Mouse (Mus musculus) kidney, postnatal 0 days (tissue): Measurements from ENCODE around the gene Atrn. TPM values are rescaled to one million over a fixed set of nuclear protein-coding genes. Genes with fewer than 3 reads are reported as not detected.

Experiments used
- ATAC-seq: fragments of 200-750 bp; cut with Nextera tagmentation; replicated peaks from 2 replicates; pipeline ENCODE4 v1.8.0; 2017; ENCODE audit warnings: low read depth, moderate number of reproducible peaks, moderate TSS enrichment, moderate library complexity; ENCODE audit not compliant: low FRiP score
- DNase-seq: peaks from one replicate; pipeline ENCODE4 v3.0.0-alpha.2; 2016; ENCODE audit warnings: low spot score
- H3K27ac ChIP-seq: fragments of 300-500 bp; sonication (generic); 2 replicates; pipeline ENCODE4 v1.5.1; 2014; ENCODE audit warnings: mild to moderate bottlenecking
- H3K27me3 ChIP-seq: fragments of 300-500 bp; sonication (generic); 2 replicates; pipeline ENCODE4 v1.6.1; 2014; ENCODE audit warnings: low read length, mixed read lengths; ENCODE audit not compliant: insufficient read depth
- H3K36me3 ChIP-seq: fragments of 300-500 bp; sonication (generic); 2 replicates; pipeline ENCODE4 v1.6.1; 2014; ENCODE audit warnings: low read length, mixed read lengths; ENCODE audit not compliant: insufficient read depth
- H3K4me1 ChIP-seq: fragments of 300-500 bp; sonication (generic); replicated peaks from 2 replicates; pipeline ENCODE4 v1.6.1; 2014; ENCODE audit warnings: antibody characterized with exemption, low read length, mixed read lengths; ENCODE audit not compliant: insufficient read depth
- H3K4me2 ChIP-seq: fragments of 300-500 bp; sonication (generic); 2 replicates; pipeline ENCODE4 v1.6.1; 2014; ENCODE audit warnings: mild to moderate bottlenecking, low read length, moderate library complexity, mixed read lengths
- H3K4me3 ChIP-seq: fragments of 300-500 bp; sonication (generic); replicated peaks from 2 replicates; pipeline ENCODE4 v1.5.1; 2014; ENCODE audit warnings: low read depth, low read length
- H3K9ac ChIP-seq: fragments of 300-500 bp; sonication (generic); 2 replicates; pipeline ENCODE4 v1.6.1; 2014; ENCODE audit warnings: low read depth, low read length
- H3K9me3 ChIP-seq: fragments of 300-500 bp; sonication (generic); replicated peaks from 2 replicates; pipeline ENCODE4 v1.6.1; 2016; ENCODE audit warnings: low read length, inconsistent platforms, mixed read lengths
- CTCF ChIP-seq: IDR thresholded peaks from 2 replicates; pipeline ENCODE4 v1.5.1; 2016; ENCODE audit warnings: antibody characterized with exemption, low read depth, mild to moderate bottlenecking, moderate library complexity
- WGBS: fragments of 180-500 bp; shearing (Covaris S2); extraction: QIAGEN DNeasy Blood & Tissue Kit; methylation state at CpG from one replicate; pipeline ENCODE4 v1.1.7; 2014; 5-methylcytosine and 5-hydroxymethylcytosine counted together
- polyA plus RNA-seq: library from polyadenylated mRNA; unstranded; fragments of >200 nt; fragmentation: Nextera tagmentation; extraction: Ambion mirVana; gene quantifications from 2 replicates; pipeline ENCODE4 v1.2.1, GENCODE M21; 2015

Atrn gene
- polyA plus RNA-seq, 1 experiment from 2014 or later, result 6.2 TPM

GRCm38 (mm10) chr2:130896944-130897343 lies 9.4 kb upstream of the Atrn start:
- no peaks in the 10 kb centered on the region for H3K9me3 ChIP-seq
- no peak for TF ChIP-seq CTCF
- no peak overlapping the region for H3K9ac ChIP-seq
- 41% methylated on average over 2 of the region's 2 CpGs for WGBS
- H3K4me1 ChIP-seq, result no peaks in the 10 kb centered on the region
- no peak overlapping the region for H3K27ac ChIP-seq
- H3K27me3 ChIP-seq, result no peaks in the 10 kb centered on the region
- H3K4me3 ChIP-seq, result no peak overlapping the region
- DNase-seq (no peak), ATAC-seq (no peak)
- H3K4me2 ChIP-seq, result no peak overlapping the region
- no peaks in the 10 kb centered on the region for H3K36me3 ChIP-seq

- H3K4me3 ChIP-seq, result no peak overlapping the region
- no peaks in the 10 kb centered on the region for H3K27me3 ChIP-seq
- DNase-seq (no peak), ATAC-seq (peak; percentile 36; the same call in 1 of the 2 replicates)
- 74% methylated on average over 2 of the region's 2 CpGs for WGBS
- H3K9me3 ChIP-seq, result no peaks in the 10 kb centered on the region
- no peak overlapping the region for H3K27ac ChIP-seq
- H3K4me2 ChIP-seq, result no peak overlapping the region
- no peak overlapping the region for H3K9ac ChIP-seq
- no peak for TF ChIP-seq CTCF
- no peaks in the 10 kb centered on the region for H3K36me3 ChIP-seq
- no peaks in the 10 kb centered on the region for H3K4me1 ChIP-seq
These were observed 8.4 kb upstream of the Atrn start for GRCm38 (mm10) chr2:130897856-130898255.

- no peak for TF ChIP-seq CTCF
- H3K36me3 ChIP-seq, result no peaks in the 10 kb centered on the region
- no peak overlapping the region for H3K4me2 ChIP-seq
- no peak overlapping the region for H3K4me3 ChIP-seq
- H3K4me1 ChIP-seq, result no peaks in the 10 kb centered on the region
- ATAC-seq (no peak), DNase-seq (no peak)
- H3K9ac ChIP-seq, result no peak overlapping the region
- 84% methylated on average over 2 of the region's 2 CpGs for WGBS
- no peaks in the 10 kb centered on the region for H3K27me3 ChIP-seq
- H3K9me3 ChIP-seq, result no peaks in the 10 kb centered on the region
- H3K27ac ChIP-seq, result no peak overlapping the region
These were observed 7.5 kb upstream of the Atrn start for GRCm38 (mm10) chr2:130898783-130899182.

- H3K9ac ChIP-seq, result peak overlapping the region; percentile 88
- peak overlapping the region; percentile 87 for H3K27ac ChIP-seq
- H3K4me1 ChIP-seq, result peaks cover 7% of the 10 kb centered on the region; the same call in 1 of the 2 replicates
- peak overlapping the region; percentile 93 for H3K4me3 ChIP-seq
- H3K4me2 ChIP-seq, result peak overlapping the region; percentile 91
- H3K27me3 ChIP-seq, result no peaks in the 10 kb centered on the region
- 0 out of 2 replicates have a peak, but pooled peaks cover 2% of the 10 kb centered on the region for H3K36me3 ChIP-seq
- ATAC-seq (no peak; the same call in 1 of the 2 replicates), DNase-seq (peak; percentile 21)
- H3K9me3 ChIP-seq, result no peaks in the 10 kb centered on the region
- no peak for TF ChIP-seq CTCF
- WGBS, result under 1% methylated on average over 53 of the region's 58 CpGs
These were observed 455 bp downstream of the Atrn start for GRCm38 (mm10) chr2:130906584-130907315.

- H3K36me3 ChIP-seq, result 0 out of 2 replicates have a peak, but pooled peaks cover 2% of the 10 kb centered on the region
- no peaks in the 10 kb centered on the region for H3K27me3 ChIP-seq
- H3K9me3 ChIP-seq, result no peaks in the 10 kb centered on the region
- H3K4me2 ChIP-seq, result no peak overlapping the region
- TF ChIP-seq CTCF, result no peak
- H3K27ac ChIP-seq, result no peak overlapping the region
- no peak for DNase-seq
- no peak overlapping the region for H3K4me3 ChIP-seq
- no peak overlapping the region for H3K9ac ChIP-seq
- peaks cover 9% of the 10 kb centered on the region; the same call in 1 of the 2 replicates for H3K4me1 ChIP-seq
- no peak for ATAC-seq
- WGBS, result 70% methylated on average over 1 of the region's 1 CpGs
These were observed 5.4 kb downstream of the Atrn start for GRCm38 (mm10) chr2:130911691-130912090.

GRCm38 (mm10) chr2:130914873-130915272 lies 8.6 kb downstream of the Atrn start:
- no peak overlapping the region for H3K9ac ChIP-seq
- no peak for TF ChIP-seq CTCF
- whole genome bisulfite sequencing, result 97% methylated on average over 1 of the region's 1 CpGs
- no peak overlapping the region for H3K4me2 ChIP-seq
- H3K27ac ChIP-seq, result no peak overlapping the region
- H3K4me3 ChIP-seq, result no peak overlapping the region
- no peak for DNase-seq
- ATAC-seq, result no peak
- H3K36me3 ChIP-seq, result 0 out of 2 replicates have a peak, but pooled peaks cover 2% of the 10 kb centered on the region
- H3K9me3 ChIP-seq, result no peaks in the 10 kb centered on the region
- H3K27me3 ChIP-seq, result no peaks in the 10 kb centered on the region
- 0 out of 2 replicates have a peak, but pooled peaks cover 6% of the 10 kb centered on the region for H3K4me1 ChIP-seq
